In the genomic region with DNA sequence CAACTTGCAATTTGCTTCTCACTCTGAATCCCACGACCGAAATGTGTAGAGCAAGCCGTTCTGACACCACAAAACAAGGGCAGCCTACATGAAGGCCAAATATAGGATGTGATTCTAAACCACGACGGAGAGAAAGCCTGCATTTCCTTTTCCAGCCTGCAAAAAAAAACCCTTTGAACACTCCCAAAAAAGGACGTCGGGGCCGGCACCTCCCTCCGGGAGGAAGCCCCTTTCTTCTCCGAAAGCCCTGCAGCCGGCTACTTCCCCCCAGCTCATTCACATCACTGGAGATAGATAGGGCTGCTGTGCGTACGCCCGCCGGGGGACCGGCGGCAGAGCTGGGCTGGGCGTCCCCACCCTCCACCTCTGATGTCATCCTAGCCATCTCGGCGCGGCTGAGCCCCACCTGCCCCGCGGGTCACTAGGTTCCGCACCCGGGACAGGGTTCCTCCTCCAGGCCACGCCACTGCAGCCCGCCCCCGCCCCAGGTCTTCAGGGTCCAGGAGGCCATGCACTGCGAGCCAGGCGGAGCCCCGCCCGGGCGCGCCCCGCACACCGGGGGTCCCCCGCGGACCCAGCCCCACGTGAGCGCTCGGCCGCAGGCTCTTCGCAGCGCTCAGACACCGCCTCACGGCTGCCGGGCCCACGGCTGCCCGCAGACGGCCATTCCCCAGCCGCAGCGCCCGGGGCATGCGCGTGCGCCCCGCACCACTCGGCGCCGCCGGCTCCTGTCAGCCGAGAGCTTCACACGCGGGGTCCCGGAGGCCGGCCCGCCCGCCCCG, we compare ENCODE assay signal across 7 mouse cellular contexts. TPM values are rescaled to one million over a fixed set of nuclear protein-coding genes. Genes with fewer than 3 reads are reported as not detected.
DNase-seq lines count a peak whose midpoint lies in the region; ATAC-seq lines count a peak whose summit lies in the region.

No protein-coding gene starts in this region.

- H3K4me3 ChIP-seq in hindbrain, embryonic 16.5 days (ENCODE audit: low read length): peak overlapping the region; percentile 64
- H3K4me3 ChIP-seq in limb, embryonic 10.5 days: peak overlapping the region; percentile 100
- H3K4me3 ChIP-seq in midbrain, embryonic 10.5 days: peak overlapping the region; percentile 98

- no peaks in the 10 kb centered on the region for H3K36me3 ChIP-seq in hindbrain, embryonic 16.5 days (ENCODE audit: control insufficient read depth, insufficient read depth, low read length)
- no peaks in the 10 kb centered on the region for H3K36me3 ChIP-seq in limb, embryonic 10.5 days
- H3K36me3 ChIP-seq in midbrain, embryonic 10.5 days: no peaks in the 10 kb centered on the region

- H3K27me3 ChIP-seq in hindbrain, embryonic 16.5 days (replicated peaks; ENCODE audit: control insufficient read depth, insufficient read depth, low read length): no peaks in the 10 kb centered on the region
- H3K27me3 ChIP-seq in limb, embryonic 10.5 days (ENCODE audit: low read depth, poor library complexity, severe bottlenecking): no peaks in the 10 kb centered on the region
- H3K27me3 ChIP-seq in midbrain, embryonic 10.5 days (ENCODE audit: low read depth, poor library complexity, severe bottlenecking): no peaks in the 10 kb centered on the region

- peak; percentile 45 for ATAC-seq in activated CD4-positive, CD25-positive, alpha-beta regulatory T cell, adult 4 months
- ATAC-seq in hindbrain, embryonic 16.5 days: peak; percentile 76

- peak overlapping the region; percentile 79 for H3K9ac ChIP-seq in hindbrain, embryonic 16.5 days (ENCODE audit: low read depth, low read length)

- DNase-seq in cerebellum, postnatal 10 days: peak; percentile 75 to 76
- peak; percentile 30 to 40 for DNase-seq in gastrocnemius, adult 8-10 months (ENCODE audit: low spot score in 2 of 2)
- DNase-seq in limb, embryonic 10.5 days (ENCODE audit: low spot score): peak; percentile 74
- DNase-seq in midbrain, embryonic 10.5 days (ENCODE audit: low spot score): peak; percentile 69
- peak; percentile 62 to 70 for DNase-seq in spleen, adult 18-20 months

- peak overlapping the region; percentile 97 for H3K27ac ChIP-seq in hindbrain, embryonic 16.5 days (ENCODE audit: low read depth, low read length)
- peak overlapping the region; percentile 96 for H3K27ac ChIP-seq in limb, embryonic 10.5 days
- peak overlapping the region; percentile 98 for H3K27ac ChIP-seq in midbrain, embryonic 10.5 days (replicated peaks)

- WGBS in hindbrain, embryonic 16.5 days: under 1% methylated on average over 44 of the region's 69 CpGs
- under 1% methylated on average over 69 of the region's 69 CpGs for whole genome bisulfite sequencing in limb, embryonic 10.5 days
- under 1% methylated on average over 69 of the region's 69 CpGs for WGBS in midbrain, embryonic 10.5 days

- no peaks in the 10 kb centered on the region for H3K9me3 ChIP-seq in hindbrain, embryonic 16.5 days (ENCODE audit: control insufficient read depth, low read length)
- H3K9me3 ChIP-seq in limb, embryonic 10.5 days (replicated peaks): no peaks in the 10 kb centered on the region
- H3K9me3 ChIP-seq in midbrain, embryonic 10.5 days (replicated peaks): no peaks in the 10 kb centered on the region

- peak overlapping the region; percentile 69 for H3K4me2 ChIP-seq in hindbrain, embryonic 16.5 days (ENCODE audit: low read length)

- H3K4me1 ChIP-seq in hindbrain, embryonic 16.5 days (ENCODE audit: control insufficient read depth, insufficient read depth, low read depth, low read length): peaks cover 37% of the 10 kb centered on the region
- H3K4me1 ChIP-seq in limb, embryonic 10.5 days: peaks cover 54% of the 10 kb centered on the region
- H3K4me1 ChIP-seq in midbrain, embryonic 10.5 days: peaks cover 57% of the 10 kb centered on the region

RNA-seq across cellular contexts. Expression of a gene that starts 0.6 kb away (rescaled TPM):
- polyA plus RNA-seq in activated CD4-positive, CD25-positive, alpha-beta regulatory T cell, adult 4 months (2017; shearing (Covaris generic)): 10 to 100 TPM; 59.2 to 70.7 TPM
- total RNA-seq in gastrocnemius, adult 8-10 months (2022): 1 to 10 TPM; 7.0 to 9.8 (median 8.2) TPM
- 176 and 191 TPM in 2 replicates for polyA plus RNA-seq in hindbrain, embryonic 16.5 days (2015; fragmentation: Nextera tagmentation; extraction: Ambion mirVana)
- polyA plus RNA-seq in limb, embryonic 10.5 days (2016; fragmentation: Nextera tagmentation; extraction: Ambion mirVana): 129 and 139 TPM in 2 replicates
- 205 and 233 TPM in 2 replicates for polyA plus RNA-seq in midbrain, embryonic 10.5 days (2016; fragmentation: Nextera tagmentation; extraction: Ambion mirVana)

Comparison
In these comparisons a context has a peak if more than half of its experiments do, and no peak if none do; other contexts are left out.
1. Peak in every context shown above with its lines: DNase-seq, ATAC-seq, H3K4me3 ChIP-seq and H3K27ac ChIP-seq.